Mouse (Mus musculus): ENCODE measurements around the gene Rras.

GRCm38 (mm10) chr7:44986879-44987718 is 30.7 kb upstream of the Rras start:
- peak; percentile 10; the same call in 1 of the 2 replicates for TF ChIP-seq POLR2A (IDR thresholded peaks at IDR 0.05; ENCODE audit: control insufficient read depth, low read depth, low read length)
- no peak for TF ChIP-seq CTCF (IDR thresholded peaks at IDR 0.05; ENCODE audit: control insufficient read depth, insufficient read depth, insufficient replicate concordance, low read depth, low read length)
